Mouse (Mus musculus): ENCODE data around the gene Gm20509.

DNA sequence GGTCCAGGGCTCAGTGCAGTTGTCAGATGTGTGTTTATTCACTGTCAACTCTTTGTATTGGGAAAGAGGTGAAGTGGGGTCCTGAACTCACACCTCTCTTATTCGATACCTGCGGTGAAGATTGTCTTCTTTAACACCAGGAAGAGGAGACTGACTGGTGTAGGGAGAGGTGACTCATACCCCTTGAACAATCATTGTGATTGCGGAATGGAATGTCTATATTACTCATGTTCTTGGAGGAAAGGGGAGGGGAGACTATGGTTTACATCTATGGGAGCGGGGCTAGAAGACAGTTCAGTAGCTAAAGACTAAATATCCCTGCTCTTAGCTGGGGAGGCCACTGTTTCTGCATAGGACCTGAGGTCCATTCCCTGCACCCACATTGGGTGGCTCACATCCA is 28.3 kb downstream of the Gm20509 start:
- TF ChIP-seq CTCF (IDR thresholded peaks at IDR 0.05) (no peak), POLR2A (IDR thresholded peaks at IDR 0.05; ENCODE audit: insufficient read depth, low read depth, low read length) (no peak)
